Mouse (Mus musculus) urinary bladder, postnatal 4 days (tissue): ENCODE results near the gene Slmap.
"Not testable (repeated sequence)": the region's sequence is repeated elsewhere in the genome, so short reads cannot be mapped to it uniquely, and the experiment has no call there.

Source experiments
- DNase-seq, 2 experiments: peaks; one replicate each; pipeline ENCODE4 v3.0.0; 2021 to 2022; ENCODE audit warnings: low spot score in 2 of 2

Gene Slmap

GRCm38 (mm10) chr14:26391866-26392265, 142.9 kb downstream of the Slmap start:
- no peak for DNase-seq

DNA sequence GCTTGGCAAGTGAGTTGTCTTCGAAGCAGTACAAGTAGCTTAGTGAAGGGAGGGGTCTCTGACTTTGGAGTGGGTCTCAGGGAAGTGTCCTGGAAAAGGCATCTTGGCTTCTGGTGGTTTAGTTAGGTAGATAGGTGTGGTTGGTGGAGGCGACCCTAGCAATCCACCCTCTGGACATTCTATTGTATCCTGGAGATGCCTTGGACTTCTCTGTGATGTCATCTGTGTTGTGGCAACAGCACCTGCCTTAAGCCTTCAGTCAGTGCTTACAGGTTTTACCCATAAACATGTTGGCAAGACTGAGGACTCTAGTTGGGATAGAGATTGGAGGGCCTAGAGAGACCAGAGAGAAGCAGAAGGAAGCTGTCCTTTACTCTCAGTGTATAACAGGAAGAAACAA, 145.8 kb downstream of the Slmap start:
- DNase-seq = not testable (repeated sequence)

DNA sequence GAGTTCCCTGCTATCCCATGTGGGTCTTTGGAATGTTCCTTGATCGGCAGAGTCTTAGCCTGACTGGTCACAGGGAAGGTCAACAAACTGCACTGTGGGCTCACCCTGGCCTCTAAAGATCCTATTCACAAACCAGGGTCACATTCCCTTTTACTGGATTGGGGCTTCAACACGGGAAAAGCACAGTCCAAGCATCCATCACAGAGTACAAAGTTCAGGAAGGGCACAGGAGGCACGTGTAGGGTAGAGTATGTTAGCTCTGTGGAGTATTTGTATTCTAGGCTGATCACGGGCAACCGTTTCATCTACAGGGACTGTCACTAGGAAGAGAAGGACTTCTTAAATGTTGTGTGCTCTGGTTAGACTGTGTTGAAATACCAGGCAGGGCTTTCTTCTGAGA, 147.7 kb downstream of the Slmap start:
- not testable (repeated sequence) for DNase-seq

DNA sequence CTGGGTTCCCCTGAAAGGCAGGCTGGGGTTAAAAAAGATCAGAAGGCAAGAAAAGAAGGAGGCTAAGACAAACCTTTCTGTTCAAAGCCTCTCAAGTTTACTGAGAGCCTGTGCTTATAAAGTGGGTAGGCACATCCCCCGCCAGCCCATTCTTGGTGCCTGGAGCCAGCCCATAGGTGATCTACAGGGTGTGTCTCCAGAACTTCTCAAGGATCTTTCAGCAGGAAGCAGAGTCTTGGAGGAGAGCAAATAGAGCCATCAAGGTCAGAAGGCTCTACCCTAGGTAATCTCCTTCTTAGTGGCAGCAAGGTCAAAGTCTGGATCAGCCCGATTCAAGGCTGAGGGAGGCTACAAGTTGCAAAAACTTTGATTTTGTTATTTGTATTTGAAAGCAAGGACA, 149.1 kb downstream of the Slmap start:
- peak in 1 of 2 experiments; percentile 7 for DNase-seq

DNA sequence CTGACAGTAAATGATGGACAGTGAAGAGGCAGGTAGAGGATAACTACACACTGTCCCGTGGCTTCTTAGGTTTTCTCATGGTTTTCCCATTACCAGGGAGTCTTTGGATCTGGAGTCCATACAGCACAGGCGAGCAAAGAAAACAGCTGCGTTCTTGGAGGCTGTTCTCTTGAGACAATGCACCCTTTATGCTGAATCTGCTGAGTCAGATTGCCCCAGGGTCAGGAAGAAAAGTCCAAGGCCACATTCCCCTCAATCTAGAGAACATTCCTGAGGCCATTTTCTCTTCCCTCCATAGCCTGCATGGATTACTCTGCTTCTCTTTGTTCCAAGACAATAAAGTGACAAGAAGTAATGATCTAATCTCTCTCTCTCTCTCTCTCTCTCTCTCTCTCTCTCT, 155.7 kb downstream of the Slmap start:
- DNase-seq = peak in 1 of 2 experiments; percentile 20

GRCm38 (mm10) chr14:26376652-26377051, 158.1 kb downstream of the Slmap start:
- peak; percentile 44 to 81 for DNase-seq
